Mouse (Mus musculus): ENCODE data around the gene Ina. TPM values are rescaled to one million over a fixed set of nuclear protein-coding genes. Genes with fewer than 3 reads are reported as not detected.

Gene Ina
- total RNA-seq (2023; ENCODE audit: inconsistent age): not detected in 4 replicates

DNA sequence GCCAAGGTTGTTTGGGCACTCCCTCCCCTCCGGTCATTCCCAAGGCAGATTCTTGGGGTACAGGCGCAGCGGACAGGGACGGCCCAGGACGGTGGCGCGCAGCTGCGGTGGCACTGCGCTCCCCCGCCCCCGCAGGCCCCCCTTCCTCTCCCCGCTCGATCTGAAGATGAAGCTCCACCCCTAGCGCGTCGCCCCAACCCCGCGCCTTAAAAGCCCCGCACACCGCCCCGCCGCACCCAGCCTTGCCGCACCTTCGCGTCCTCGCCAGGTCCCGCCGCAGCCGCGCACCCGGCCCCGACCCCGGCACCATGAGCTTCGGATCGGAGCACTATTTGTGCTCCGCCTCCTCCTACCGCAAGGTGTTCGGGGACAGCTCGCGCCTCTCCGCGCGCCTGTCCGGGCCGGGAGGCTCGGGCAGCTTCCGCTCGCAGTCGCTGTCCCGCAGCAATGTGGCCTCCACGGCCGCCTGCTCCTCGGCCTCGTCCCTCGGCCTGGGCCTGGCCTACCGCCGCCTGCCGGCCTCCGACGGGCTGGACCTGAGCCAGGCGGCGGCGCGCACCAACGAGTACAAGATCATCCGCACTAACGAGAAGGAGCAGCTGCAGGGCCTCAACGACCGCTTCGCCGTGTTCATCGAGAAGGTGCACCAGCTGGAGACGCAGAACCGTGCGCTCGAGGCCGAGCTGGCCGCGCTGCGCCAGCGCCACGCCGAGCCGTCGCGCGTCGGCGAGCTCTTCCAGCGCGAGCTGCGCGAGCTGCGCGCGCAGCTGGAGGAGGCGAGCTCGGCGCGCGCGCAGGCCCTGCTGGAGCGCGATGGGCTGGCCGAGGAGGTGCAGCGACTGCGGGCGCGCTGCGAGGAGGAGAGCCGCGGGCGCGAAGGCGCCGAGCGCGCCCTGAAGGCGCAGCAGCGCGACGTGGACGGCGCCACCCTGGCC, at the start of gene Ina, which contains the start of gene Nt5c2:
TSS of gene Ina (plus strand) at position 252 of the 935 bp plus-strand sequence.
TSS of gene Nt5c2 (minus strand) at position 707 of the 935 bp plus-strand sequence.

DNA sequence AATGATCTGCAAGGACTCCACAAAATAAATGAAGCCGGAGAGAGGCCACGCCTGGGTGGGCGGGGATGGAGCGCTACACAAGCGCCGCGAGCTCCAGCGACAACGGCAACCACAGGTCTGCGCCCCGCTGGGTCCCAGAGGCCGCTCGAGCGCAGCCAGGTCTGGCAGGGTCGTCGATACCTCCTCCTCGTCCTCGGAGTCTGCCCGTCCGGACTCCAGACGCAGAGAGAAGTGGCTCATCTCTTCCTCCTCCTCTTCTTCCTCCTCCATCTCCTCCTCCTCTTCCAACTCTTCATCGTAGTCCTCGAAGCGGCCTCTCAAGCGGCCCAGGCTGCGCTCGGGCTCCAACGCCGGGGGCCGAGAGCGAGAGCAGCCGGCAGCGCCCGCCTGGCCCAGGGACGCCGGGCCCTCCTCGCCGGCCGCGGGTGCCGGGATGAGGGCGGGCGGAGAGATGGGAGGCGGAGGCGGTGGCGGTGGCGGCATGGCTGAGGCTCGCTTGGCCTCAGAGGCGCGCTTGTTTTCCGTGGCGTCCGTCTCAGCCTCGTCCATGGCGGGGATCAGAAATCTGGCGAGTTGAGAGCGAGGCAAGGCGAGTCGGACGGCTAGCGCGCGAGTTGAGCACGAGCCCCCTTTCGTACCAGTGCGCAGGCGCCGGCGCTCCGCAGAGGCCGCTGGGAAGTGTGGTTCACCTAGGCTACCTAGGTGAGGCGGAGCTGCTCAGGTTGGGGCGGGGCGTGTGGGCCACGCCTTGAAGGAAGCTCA, 36.0 kb downstream of the Ina start, which contains the start of gene Pcgf6:
TSS of gene Pcgf6 (minus strand) at position 636 of the 762 bp plus-strand sequence.

GRCm38 (mm10) chr19:47067096-47067882, 52.8 kb downstream of the Ina start, which contains the start of gene Taf5:
TSS of gene Taf5 (plus strand) at chr19:47067746.

Other genes starting within 250 kb of the Ina start
- 73.6 to 97.4 TPM (median 91.6 TPM) in 4 replicates for gene Nt5c2, start 455 bp downstream of the Ina start, total RNA-seq (2023; ENCODE audit: inconsistent age)
- gene Pcgf6, start 36.2 kb downstream of the Ina start, total RNA-seq (2023; ENCODE audit: inconsistent age): 18.7 to 21.1 TPM (median 20.3 TPM) in 4 replicates
- gene Taf5, start 53.0 kb downstream of the Ina start, total RNA-seq (2023; ENCODE audit: inconsistent age): 11.6 to 14.8 TPM (median 12.3 TPM) in 4 replicates
- 173 to 227 TPM (median 200 TPM) in 4 replicates for gene Usmg5, start 75.9 kb downstream of the Ina start, total RNA-seq (2023; ENCODE audit: inconsistent age)
- 46.5 to 50.8 TPM (median 47.7 TPM) in 4 replicates for gene Pdcd11, start 76.1 kb downstream of the Ina start, total RNA-seq (2023; ENCODE audit: inconsistent age)
- gene Calhm2, start 123.6 kb downstream of the Ina start, total RNA-seq (2023; ENCODE audit: inconsistent age): 47.0 to 51.4 TPM (median 49.1 TPM) in 4 replicates
- 0.45 TPM in 1 of 4 replicates, not detected in the others for gene Calhm1, start 129.6 kb downstream of the Ina start, total RNA-seq (2023; ENCODE audit: inconsistent age)
- gene Calhm3, start 143.1 kb downstream of the Ina start, total RNA-seq (2023; ENCODE audit: inconsistent age): not detected in 4 replicates
- not detected in 4 replicates for gene Neurl1a, start 164.1 kb downstream of the Ina start, total RNA-seq (2023; ENCODE audit: inconsistent age)